Mouse (Mus musculus) liver, embryonic 16.5 days (tissue): ENCODE measurements at regions not wholly inside any gene's neighbourhood (a gene's known extent, or its start where the extent isn't known, plus 50 kb on each side); places are given as distances from the start of the nearest gene placed in this dataset.

ENCODE experiments used
- ATAC-seq: fragments of 200-750 bp; cut with Nextera tagmentation; 2 replicates; pipeline ENCODE4 v1.8.0; 2017; ENCODE audit warnings: low read depth, mild to moderate bottlenecking, moderate number of reproducible peaks, moderate library complexity
- H3K27ac ChIP-seq: fragments of 300-500 bp; sonication (generic); 2 replicates; pipeline ENCODE4 v1.5.1; 2014; ENCODE audit warnings: mild to moderate bottlenecking, low read length
- H3K27me3 ChIP-seq: fragments of 300-500 bp; sonication (generic); 2 replicates; pipeline ENCODE4 v1.6.1; 2014; ENCODE audit warnings: low read depth, low read length, mixed read lengths; ENCODE audit not compliant: control insufficient read depth, insufficient read depth
- H3K36me3 ChIP-seq: fragments of 300-500 bp; sonication (generic); 2 replicates; pipeline ENCODE4 v1.6.1; 2014; ENCODE audit warnings: mild to moderate bottlenecking; ENCODE audit not compliant: control insufficient read depth, insufficient read depth
- H3K4me1 ChIP-seq: fragments of 300-500 bp; sonication (generic); 2 replicates; pipeline ENCODE4 v1.6.1; 2014; ENCODE audit warnings: low read depth, low read length, mixed read lengths; ENCODE audit not compliant: control insufficient read depth
- H3K4me2 ChIP-seq: fragments of 300-500 bp; sonication (generic); 2 replicates; pipeline ENCODE4 v1.6.1; 2014; ENCODE audit warnings: low read depth, low read length, mixed read lengths
- H3K4me3 ChIP-seq: fragments of 300-500 bp; sonication (generic); 2 replicates; pipeline ENCODE4 v1.5.1; 2014; ENCODE audit warnings: low read depth, mild to moderate bottlenecking, low read length
- H3K9ac ChIP-seq: fragments of 300-500 bp; sonication (generic); 2 replicates; pipeline ENCODE4 v1.6.1; 2014; ENCODE audit warnings: low read depth, low read length
- H3K9me3 ChIP-seq: fragments of 300-500 bp; sonication (generic); replicated peaks from 2 replicates; pipeline ENCODE4 v1.6.1; 2016; ENCODE audit warnings: low read length; ENCODE audit not compliant: control insufficient read depth
- WGBS: fragments of 180-500 bp; shearing (Covaris S2); extraction: QIAGEN DNeasy Blood & Tissue Kit; methylation state at CpG from one replicate; pipeline ENCODE4 v1.1.7; 2014; ENCODE audit not compliant: insufficient replicate concordance; 5-methylcytosine and 5-hydroxymethylcytosine counted together

DNA sequence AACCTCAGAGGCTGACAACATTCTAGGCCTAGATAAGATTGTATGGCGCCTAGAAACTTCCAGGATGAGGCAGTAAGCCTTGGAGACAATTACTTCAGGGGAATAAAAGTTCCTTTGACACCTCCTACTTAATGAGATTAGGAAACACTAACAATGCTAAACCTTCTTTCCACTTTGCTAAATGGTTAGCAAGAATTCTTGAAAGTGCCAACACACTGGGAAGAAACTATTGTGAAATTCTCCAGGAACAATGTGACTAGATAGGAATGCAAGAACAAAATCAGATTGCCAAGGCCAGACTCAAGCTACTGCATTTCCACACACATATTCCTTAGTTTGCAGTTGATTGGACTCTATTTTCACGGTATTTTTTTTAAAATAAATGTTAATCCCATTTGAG lies 76.0 kb upstream of the Dpyd start:
- no peaks in the 10 kb centered on the region for H3K36me3 ChIP-seq
- no peak for ATAC-seq

GRCm38 (mm10) chr3:118487408-118487807 lies 74.5 kb upstream of the Dpyd start:
- Histone ChIP-seq H3K4me2 (no peak overlapping the region), H3K9me3 (no peaks in the 10 kb centered on the region), H3K36me3 (no peaks in the 10 kb centered on the region), H3K4me1 (no peaks in the 10 kb centered on the region), H3K27ac (no peak overlapping the region), H3K27me3 (no peaks in the 10 kb centered on the region), H3K9ac (no peak overlapping the region), H3K4me3 (no peak overlapping the region)
- ATAC-seq: no peak
- 54% methylated on average over 8 of the region's 8 CpGs for WGBS

More for the DNA sequence above, 76.0 kb upstream of the Dpyd start:
- no peak overlapping the region for H3K4me2 ChIP-seq
- H3K4me3 ChIP-seq: no peak overlapping the region
- no peaks in the 10 kb centered on the region for H3K4me1 ChIP-seq
- 36% methylated on average over 2 of the region's 2 CpGs for WGBS
- no peak overlapping the region for H3K27ac ChIP-seq
- no peaks in the 10 kb centered on the region for H3K27me3 ChIP-seq
- H3K9ac ChIP-seq: no peak overlapping the region
- H3K9me3 ChIP-seq: no peaks in the 10 kb centered on the region

- H3K9me3 ChIP-seq: no peaks in the 10 kb centered on the region
- H3K9ac ChIP-seq: no peak overlapping the region
- ATAC-seq: no peak
- no peaks in the 10 kb centered on the region for H3K4me1 ChIP-seq
- 63% methylated on average over 1 of the region's 1 CpGs for WGBS
- no peak overlapping the region for H3K4me2 ChIP-seq
- H3K27me3 ChIP-seq: no peaks in the 10 kb centered on the region
- H3K4me3 ChIP-seq: no peak overlapping the region
- no peak overlapping the region for H3K27ac ChIP-seq
- no peaks in the 10 kb centered on the region for H3K36me3 ChIP-seq
These were observed 70.8 kb upstream of the Dpyd start for GRCm38 (mm10) chr3:118491101-118491500.

GRCm38 (mm10) chr3:118491871-118492270 lies 70.1 kb upstream of the Dpyd start:
- Histone ChIP-seq H3K9ac (no peak overlapping the region), H3K9me3 (no peaks in the 10 kb centered on the region), H3K36me3 (no peaks in the 10 kb centered on the region), H3K4me2 (no peak overlapping the region), H3K27me3 (no peaks in the 10 kb centered on the region), H3K27ac (no peak overlapping the region), H3K4me3 (no peak overlapping the region), H3K4me1 (no peaks in the 10 kb centered on the region)
- WGBS: 66% methylated on average over 5 of the region's 5 CpGs
- no peak for ATAC-seq

- Histone ChIP-seq H3K4me3 (no peak overlapping the region), H3K4me1 (no peaks in the 10 kb centered on the region), H3K27me3 (no peaks in the 10 kb centered on the region), H3K9ac (no peak overlapping the region), H3K36me3 (no peaks in the 10 kb centered on the region), H3K4me2 (no peak overlapping the region), H3K27ac (no peak overlapping the region), H3K9me3 (no peaks in the 10 kb centered on the region)
- 69% methylated on average over 1 of the region's 1 CpGs for WGBS
- ATAC-seq: no peak
These were observed 67.3 kb upstream of the Dpyd start for GRCm38 (mm10) chr3:118494611-118495010.

DNA sequence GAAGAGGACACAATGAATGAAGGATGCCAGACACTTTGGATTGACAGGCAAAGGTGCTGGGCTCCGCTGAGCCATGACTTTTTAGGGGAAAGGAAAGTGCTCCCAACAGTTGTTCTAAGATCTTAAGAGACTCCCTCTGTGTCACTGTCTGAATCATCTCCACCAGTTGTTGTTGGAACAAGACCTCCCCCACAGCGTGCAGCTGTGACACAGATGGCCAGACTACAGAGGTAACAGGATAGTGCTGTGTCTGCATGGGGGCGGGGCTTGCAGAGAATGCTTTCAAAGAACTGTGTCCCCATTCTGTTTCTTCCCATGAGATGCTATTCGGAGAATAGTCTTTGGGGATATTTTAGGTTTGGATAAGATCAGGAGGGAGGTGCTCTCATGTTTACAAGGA lies 61.7 kb upstream of the Dpyd start:
- no peaks in the 10 kb centered on the region for H3K9me3 ChIP-seq
- H3K36me3 ChIP-seq: no peaks in the 10 kb centered on the region
- H3K4me3 ChIP-seq: no peak overlapping the region
- H3K9ac ChIP-seq: no peak overlapping the region
- no peak overlapping the region for H3K27ac ChIP-seq
- no peak overlapping the region for H3K4me2 ChIP-seq
- H3K4me1 ChIP-seq: no peaks in the 10 kb centered on the region
- 27% methylated on average over 4 of the region's 4 CpGs for WGBS
- no peaks in the 10 kb centered on the region for H3K27me3 ChIP-seq
- no peak for ATAC-seq

DNA sequence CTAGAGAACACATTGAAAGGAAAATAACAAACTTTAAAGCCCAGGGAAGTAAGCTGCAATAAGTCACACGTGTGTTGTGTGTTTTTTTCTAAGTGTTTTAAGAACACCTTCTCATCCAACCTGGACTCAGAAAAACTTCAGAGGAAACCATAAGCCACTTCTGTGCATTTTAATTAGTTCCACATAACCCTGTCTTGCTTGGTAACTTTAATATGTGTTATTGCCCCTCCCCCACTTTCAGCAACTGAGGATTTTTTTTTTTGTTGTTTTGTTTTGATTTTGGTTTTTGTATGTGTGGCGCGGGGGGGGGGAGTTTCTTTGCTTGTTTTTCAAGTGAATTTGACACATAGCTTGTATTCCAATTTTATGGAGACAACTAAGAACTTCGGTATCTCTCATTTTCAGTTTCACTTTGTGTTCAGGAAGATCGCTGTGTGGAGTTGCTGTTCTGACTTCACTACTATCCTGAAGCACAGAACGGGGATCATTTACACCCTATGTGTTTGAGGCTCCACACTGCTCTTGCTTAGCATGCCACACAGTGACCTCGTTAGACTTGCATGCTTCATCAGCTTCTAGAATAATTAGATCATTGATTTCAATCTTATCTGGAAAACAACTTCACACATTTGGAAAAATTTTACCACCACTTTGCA lies 54.2 kb upstream of the Dpyd start:
- Histone ChIP-seq H3K27me3 (no peaks in the 10 kb centered on the region), H3K4me3 (no peak overlapping the region), H3K4me2 (no peak overlapping the region), H3K36me3 (no peaks in the 10 kb centered on the region), H3K9me3 (no peaks in the 10 kb centered on the region), H3K27ac (no peak overlapping the region), H3K9ac (no peak overlapping the region), H3K4me1 (no peaks in the 10 kb centered on the region)
- no peak for ATAC-seq
- 58% methylated on average over 7 of the region's 7 CpGs for WGBS

- ATAC-seq: no peak
- H3K9me3 ChIP-seq: no peaks in the 10 kb centered on the region
- 71% methylated on average over 4 of the region's 4 CpGs for WGBS
These were observed 51.1 kb upstream of the Dpyd start for GRCm38 (mm10) chr3:118510837-118511236.

DNA sequence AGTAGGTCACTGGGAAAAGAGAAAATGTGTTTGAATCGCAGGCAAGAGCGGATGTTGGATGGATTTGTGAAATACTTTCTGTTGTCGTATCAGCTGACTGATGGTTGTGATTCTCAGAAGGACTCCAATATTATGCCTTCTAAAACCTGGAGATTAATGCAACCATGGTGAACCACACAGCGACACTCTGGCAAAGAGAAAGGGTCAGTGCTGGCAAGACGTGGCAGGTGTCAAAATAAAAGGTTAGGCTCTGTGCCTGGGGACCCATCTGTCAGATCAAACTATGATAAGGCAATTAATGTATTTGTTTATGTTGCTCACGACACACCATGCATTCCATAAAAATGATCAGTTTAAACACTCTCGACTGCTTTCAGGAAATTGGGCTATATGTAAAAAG lies 50.0 kb upstream of the Dpyd start:
- H3K4me2 ChIP-seq: no peak overlapping the region
- H3K4me3 ChIP-seq: no peak overlapping the region
- H3K27ac ChIP-seq: no peak overlapping the region
- H3K9me3 ChIP-seq: no peaks in the 10 kb centered on the region
- WGBS: 64% methylated on average over 7 of the region's 7 CpGs
- H3K27me3 ChIP-seq: no peaks in the 10 kb centered on the region
- no peak overlapping the region for H3K9ac ChIP-seq
- no peak for ATAC-seq
- H3K4me1 ChIP-seq: no peaks in the 10 kb centered on the region
- H3K36me3 ChIP-seq: no peaks in the 10 kb centered on the region

More at GRCm38 (mm10) chr3:118510837-118511236, 51.1 kb upstream of the Dpyd start:
- H3K27ac ChIP-seq: no peak overlapping the region
- H3K4me2 ChIP-seq: no peak overlapping the region
- no peaks in the 10 kb centered on the region for H3K36me3 ChIP-seq
- no peak overlapping the region for H3K9ac ChIP-seq
- no peak overlapping the region for H3K4me3 ChIP-seq
- H3K4me1 ChIP-seq: no peaks in the 10 kb centered on the region
- no peaks in the 10 kb centered on the region for H3K27me3 ChIP-seq
